Mouse (Mus musculus): ENCODE measurements around the gene Pnkd. TPM values are rescaled to one million over a fixed set of nuclear protein-coding genes. Genes with fewer than 3 reads are reported as not detected.
A peak's percentile ranks its signal among the peaks of the same experiment; 100 is the strongest.

Gene Pnkd
- total and polyA plus RNA-seq, 2 experiments from 2014 or later, result 116 to 135 TPM

DNA sequence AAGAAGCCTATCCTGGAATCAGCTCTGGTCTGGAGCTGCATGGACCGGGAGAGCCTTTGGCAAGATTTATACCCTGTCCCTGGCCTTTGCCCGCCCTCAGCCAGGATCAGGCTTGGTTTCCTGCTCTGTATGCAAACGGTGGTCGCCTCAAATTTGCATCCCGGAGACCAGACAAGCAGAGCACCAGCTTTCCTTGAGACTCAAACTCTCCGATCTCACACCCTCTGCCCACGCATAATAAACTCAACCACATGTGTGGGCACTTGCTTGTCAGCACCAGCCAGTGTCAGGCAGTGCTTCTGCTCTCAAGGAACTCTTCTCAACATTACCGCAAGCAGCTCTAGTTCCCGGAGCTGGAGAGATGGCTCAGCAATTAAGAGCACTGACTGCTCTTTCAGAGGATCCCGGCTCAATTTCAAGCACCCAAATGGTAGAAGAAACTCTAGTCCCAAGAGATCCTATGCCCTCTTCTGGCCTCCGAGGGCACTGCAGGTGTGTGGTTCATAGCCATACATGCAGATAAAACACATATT lies 113.3 kb downstream of the Pnkd start:
- H3K4me1 ChIP-seq (ENCODE audit: insufficient read depth, low read length), result no peaks in the 10 kb centered on the region
- peak overlapping the region; percentile 44 for H3K27ac ChIP-seq (ENCODE audit: low read depth, low read length)
- H3K36me3 ChIP-seq (ENCODE audit: insufficient read depth, low read length), result no peaks in the 10 kb centered on the region
- ATAC-seq (ENCODE audit: low FRiP score) (peak; percentile 17; the same call in 1 of the 2 replicates), DNase-seq (ENCODE audit: low spot score) (peak; percentile 71)
- peak overlapping the region; percentile 44 for H3K9ac ChIP-seq (replicated peaks; ENCODE audit: low read length, poor library complexity, severe bottlenecking)
- peak overlapping the region; percentile 45 for H3K4me3 ChIP-seq (ENCODE audit: low read depth, low read length)
- H3K27me3 ChIP-seq (ENCODE audit: insufficient read depth, low read length), result no peaks in the 10 kb centered on the region
- peak; percentile 77 for TF ChIP-seq CTCF (IDR thresholded peaks at IDR 0.05)
- H3K4me2 ChIP-seq (ENCODE audit: low read depth, low read length, poor library complexity, severe bottlenecking), result peak overlapping the region; percentile 76
- no peaks in the 10 kb centered on the region for H3K9me3 ChIP-seq (ENCODE audit: low read length)
- 4% methylated on average over 11 of the region's 11 CpGs for WGBS

- H3K27ac ChIP-seq (ENCODE audit: low read depth, low read length), result no peak overlapping the region
- no peaks in the 10 kb centered on the region for H3K27me3 ChIP-seq (ENCODE audit: insufficient read depth, low read length)
- no peaks in the 10 kb centered on the region for H3K9me3 ChIP-seq (ENCODE audit: low read length)
- no peaks in the 10 kb centered on the region for H3K36me3 ChIP-seq (ENCODE audit: insufficient read depth, low read length)
- H3K4me3 ChIP-seq (ENCODE audit: low read depth, low read length), result no peak overlapping the region
- no peak overlapping the region for H3K9ac ChIP-seq (replicated peaks; ENCODE audit: low read length, poor library complexity, severe bottlenecking)
- ATAC-seq (ENCODE audit: low FRiP score) (no peak), DNase-seq (ENCODE audit: low spot score) (no peak)
- WGBS, result 82% methylated on average over 3 of the region's 3 CpGs
- TF ChIP-seq CTCF (IDR thresholded peaks at IDR 0.05), result no peak
- H3K4me2 ChIP-seq (ENCODE audit: low read depth, low read length, poor library complexity, severe bottlenecking), result no peak overlapping the region
- no peaks in the 10 kb centered on the region for H3K4me1 ChIP-seq (ENCODE audit: insufficient read depth, low read length)
These were observed 115.8 kb downstream of the Pnkd start for GRCm38 (mm10) chr1:74400531-74400930.

DNA sequence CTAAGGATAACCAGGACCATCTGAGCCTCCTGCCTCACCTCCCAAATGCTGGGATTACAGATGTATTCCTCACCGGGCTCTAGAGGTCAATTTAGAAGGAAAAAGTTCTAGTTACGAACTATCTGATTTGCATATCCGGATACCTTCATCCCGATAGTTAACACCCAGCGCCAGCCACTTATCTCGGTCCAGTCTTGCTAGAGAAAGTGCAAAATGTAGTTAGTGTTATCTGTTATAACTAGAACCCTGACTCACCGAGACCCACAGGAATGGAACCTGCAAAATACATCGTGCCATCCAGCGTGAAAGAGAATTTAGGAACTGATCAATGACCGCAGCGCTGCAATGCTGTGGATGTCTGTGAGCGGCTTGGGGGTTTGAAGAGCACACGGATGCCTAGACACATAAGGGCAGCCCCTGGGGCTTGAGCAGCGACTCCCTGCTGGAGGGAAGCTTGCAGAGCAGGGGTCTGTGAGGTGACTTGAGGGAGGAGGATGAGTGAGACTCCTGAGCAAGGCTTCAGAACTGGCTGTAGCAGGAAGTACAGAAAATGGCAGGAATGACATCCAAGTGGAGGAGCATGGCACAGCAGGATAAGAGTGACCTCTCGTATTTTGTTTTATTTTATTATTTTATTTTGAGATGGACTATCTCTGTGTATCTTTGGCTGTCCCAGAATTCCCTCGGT lies 116.4 kb downstream of the Pnkd start:
- Histone ChIP-seq H3K4me1 (ENCODE audit: insufficient read depth, low read length) (no peaks in the 10 kb centered on the region), H3K9ac (replicated peaks; ENCODE audit: low read length, poor library complexity, severe bottlenecking) (no peak overlapping the region), H3K27me3 (ENCODE audit: insufficient read depth, low read length) (no peaks in the 10 kb centered on the region), H3K36me3 (ENCODE audit: insufficient read depth, low read length) (no peaks in the 10 kb centered on the region), H3K9me3 (ENCODE audit: low read length) (no peaks in the 10 kb centered on the region), H3K27ac (ENCODE audit: low read depth, low read length) (no peak overlapping the region), H3K4me3 (ENCODE audit: low read depth, low read length) (no peak overlapping the region), H3K4me2 (ENCODE audit: low read depth, low read length, poor library complexity, severe bottlenecking) (no peak overlapping the region)
- ATAC-seq (ENCODE audit: low FRiP score), result no peak
- no peak for DNase-seq (ENCODE audit: low spot score)
- TF ChIP-seq CTCF (IDR thresholded peaks at IDR 0.05), result no peak
- WGBS, result 58% methylated on average over 16 of the region's 16 CpGs

MicroRNAs within 50 kb of the gene (microRNA counts, 519-probe panel; counts per million panel counts)
- microRNA mmu-miR-26b, result 3,914 counts per million, percentile 81 among the panel's probes with 10 or more counts

Small RNA genes within 50 kb of the gene (microRNA-seq; reads per million reads assigned to microRNA genes)
- 17,340 reads per million, percentile 98 among the genes with 10 or more reads in this experiment for gene Mir26b (ENCODE audit: borderline number of aligned reads)

Other genes starting within 250 kb of the Pnkd start
- 22.5 and 31.5 TPM in 2 replicates for gene Tns1, start 160.5 kb upstream of the Pnkd start, total RNA-seq (2014; rRNA removed)
- gene Tns1, start 160.5 kb upstream of the Pnkd start, polyA plus RNA-seq (2015; fragmentation: Nextera tagmentation; extraction: Ambion mirVana), result 9.8 and 10.2 TPM in 2 replicates
- 0.33 TPM in 1 of 2 replicates, not detected in the other for gene Rufy4, start 159.4 kb upstream of the Pnkd start, total RNA-seq (2014; rRNA removed)
- gene Rufy4, start 159.4 kb upstream of the Pnkd start, polyA plus RNA-seq (2015; fragmentation: Nextera tagmentation; extraction: Ambion mirVana), result 0.09 and 0.11 TPM in 2 replicates
- 0.38 TPM in 1 of 2 replicates, not detected in the other for gene Cxcr2, start 130.9 kb upstream of the Pnkd start, total RNA-seq (2014; rRNA removed)
- 0.05 and 0.16 TPM in 2 replicates for gene Cxcr2, start 130.9 kb upstream of the Pnkd start, polyA plus RNA-seq (2015; fragmentation: Nextera tagmentation; extraction: Ambion mirVana)
- not detected in 2 replicates for gene Cxcr1, start 90.3 kb upstream of the Pnkd start, total RNA-seq (2014; rRNA removed)
- gene Cxcr1, start 90.3 kb upstream of the Pnkd start, polyA plus RNA-seq (2015; fragmentation: Nextera tagmentation; extraction: Ambion mirVana), result not detected in 2 replicates
- 149 and 183 TPM in 2 replicates for gene Arpc2, start 48.8 kb upstream of the Pnkd start, total RNA-seq (2014; rRNA removed)
- 442 and 464 TPM in 2 replicates for gene Arpc2, start 48.8 kb upstream of the Pnkd start, polyA plus RNA-seq (2015; fragmentation: Nextera tagmentation; extraction: Ambion mirVana)
- gene Gpbar1, start 6.4 kb upstream of the Pnkd start, total RNA-seq (2014; rRNA removed), result 0.52 TPM in 1 of 2 replicates, not detected in the other
- gene Gpbar1, start 6.4 kb upstream of the Pnkd start, polyA plus RNA-seq (2015; fragmentation: Nextera tagmentation; extraction: Ambion mirVana), result 0.16 TPM in 1 of 2 replicates, not detected in the other
- 139 and 148 TPM in 2 replicates for gene Aamp, start 192 bp upstream of the Pnkd start, total RNA-seq (2014; rRNA removed)
- gene Aamp, start 192 bp upstream of the Pnkd start, polyA plus RNA-seq (2015; fragmentation: Nextera tagmentation; extraction: Ambion mirVana), result 203 and 216 TPM in 2 replicates
- gene Tmbim1, start 20.7 kb downstream of the Pnkd start, total RNA-seq (2014; rRNA removed), result 9.8 and 20.7 TPM in 2 replicates
- 9.8 and 10.5 TPM in 2 replicates for gene Tmbim1, start 20.7 kb downstream of the Pnkd start, polyA plus RNA-seq (2015; fragmentation: Nextera tagmentation; extraction: Ambion mirVana)
- gene Catip, start 77.2 kb downstream of the Pnkd start, total RNA-seq (2014; rRNA removed), result 2.7 and 4.0 TPM in 2 replicates
- 1.6 and 2.4 TPM in 2 replicates for gene Catip, start 77.2 kb downstream of the Pnkd start, polyA plus RNA-seq (2015; fragmentation: Nextera tagmentation; extraction: Ambion mirVana)
- gene Slc11a1, start 90.3 kb downstream of the Pnkd start, total RNA-seq (2014; rRNA removed), result 7.8 and 12.6 TPM in 2 replicates
- 1.3 and 1.7 TPM in 2 replicates for gene Slc11a1, start 90.3 kb downstream of the Pnkd start, polyA plus RNA-seq (2015; fragmentation: Nextera tagmentation; extraction: Ambion mirVana)
- gene Ctdsp1, start 106.6 kb downstream of the Pnkd start, total RNA-seq (2014; rRNA removed), result 23.9 and 29.3 TPM in 2 replicates
- gene Ctdsp1, start 106.6 kb downstream of the Pnkd start, polyA plus RNA-seq (2015; fragmentation: Nextera tagmentation; extraction: Ambion mirVana), result 11.7 and 12.1 TPM in 2 replicates
- 0.38 and 0.80 TPM in 2 replicates for gene Vil1, start 124.4 kb downstream of the Pnkd start, total RNA-seq (2014; rRNA removed)
- 0.31 and 0.43 TPM in 2 replicates for gene Vil1, start 124.4 kb downstream of the Pnkd start, polyA plus RNA-seq (2015; fragmentation: Nextera tagmentation; extraction: Ambion mirVana)
- gene Cnot9, start 221.1 kb downstream of the Pnkd start, total RNA-seq (2014; rRNA removed), result 40.3 and 40.8 TPM in 2 replicates
- gene Cnot9, start 221.1 kb downstream of the Pnkd start, polyA plus RNA-seq (2015; fragmentation: Nextera tagmentation; extraction: Ambion mirVana), result 43.0 and 47.4 TPM in 2 replicates